Mouse (Mus musculus) c-Kit-positive CD71-positive TER-119-positive erythroid progenitor cells, embryonic 14.5 days (primary cell): ENCODE results near the gene Snx33.
"Not testable (repeated sequence)": the region's sequence is repeated elsewhere in the genome, so short reads cannot be mapped to it uniquely, and the experiment has no call there.

ENCODE experiments used
- DNase-seq: peaks from one replicate; pipeline ENCODE4 v3.0.0-alpha.2; 2013; ENCODE audit warnings: low spot score

The Snx33 gene

DNA sequence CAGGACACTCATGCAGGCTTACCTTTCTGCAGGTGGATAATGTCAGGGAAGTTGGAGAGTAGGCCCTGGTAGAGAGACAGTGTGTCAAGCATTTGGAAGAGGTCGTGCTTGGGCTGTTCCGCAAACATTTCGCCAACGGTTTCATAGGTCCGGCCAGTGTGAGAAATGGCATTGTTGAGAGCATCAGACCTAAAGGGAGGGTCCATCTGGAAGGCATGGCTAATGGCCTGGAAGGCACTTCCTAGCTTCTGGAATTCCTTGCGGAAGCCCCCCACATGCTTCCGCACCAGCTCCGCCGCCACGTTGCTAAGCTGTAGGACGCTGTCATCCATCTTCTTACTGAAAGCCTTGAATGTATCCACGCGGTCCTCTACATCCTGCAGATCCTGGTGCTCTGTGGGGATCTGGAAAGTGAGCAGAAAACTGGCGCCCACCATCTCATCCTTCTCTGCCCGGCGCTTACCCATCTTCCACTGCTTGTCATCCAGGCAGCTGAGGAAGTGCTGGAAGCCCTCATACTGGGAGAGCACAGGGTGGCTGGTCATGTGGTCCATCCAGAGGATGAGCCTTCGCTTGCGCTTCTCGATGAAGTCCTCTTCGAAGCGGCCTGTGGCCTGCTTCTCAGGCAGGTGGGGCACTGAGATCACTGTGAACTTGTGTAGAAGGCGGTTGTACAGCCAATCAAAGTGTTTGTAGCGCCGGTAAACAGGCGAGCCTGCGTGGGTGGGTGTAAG, 2.7 kb downstream of the Snx33 start:
- DNase-seq, result no peak

DNA sequence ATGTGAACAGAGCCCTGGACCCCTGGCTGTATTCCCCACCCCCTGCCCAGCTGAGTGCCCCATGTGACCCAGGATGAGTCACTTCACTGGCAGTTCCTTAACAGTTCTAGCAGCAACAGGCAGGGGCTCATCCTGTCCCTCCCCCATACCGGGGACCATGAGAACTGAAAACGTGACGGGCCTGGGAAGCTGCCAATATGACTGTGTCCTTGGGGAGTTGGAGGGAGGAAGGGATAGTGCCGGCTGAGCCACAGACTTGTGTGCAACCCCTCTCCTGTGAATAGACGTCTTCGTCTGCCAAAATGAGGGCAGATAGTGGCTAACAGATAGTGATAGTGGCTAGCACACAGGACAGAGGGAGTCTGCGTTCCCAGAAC, 3.5 kb downstream of the Snx33 start:
- no peak for DNase-seq

DNA sequence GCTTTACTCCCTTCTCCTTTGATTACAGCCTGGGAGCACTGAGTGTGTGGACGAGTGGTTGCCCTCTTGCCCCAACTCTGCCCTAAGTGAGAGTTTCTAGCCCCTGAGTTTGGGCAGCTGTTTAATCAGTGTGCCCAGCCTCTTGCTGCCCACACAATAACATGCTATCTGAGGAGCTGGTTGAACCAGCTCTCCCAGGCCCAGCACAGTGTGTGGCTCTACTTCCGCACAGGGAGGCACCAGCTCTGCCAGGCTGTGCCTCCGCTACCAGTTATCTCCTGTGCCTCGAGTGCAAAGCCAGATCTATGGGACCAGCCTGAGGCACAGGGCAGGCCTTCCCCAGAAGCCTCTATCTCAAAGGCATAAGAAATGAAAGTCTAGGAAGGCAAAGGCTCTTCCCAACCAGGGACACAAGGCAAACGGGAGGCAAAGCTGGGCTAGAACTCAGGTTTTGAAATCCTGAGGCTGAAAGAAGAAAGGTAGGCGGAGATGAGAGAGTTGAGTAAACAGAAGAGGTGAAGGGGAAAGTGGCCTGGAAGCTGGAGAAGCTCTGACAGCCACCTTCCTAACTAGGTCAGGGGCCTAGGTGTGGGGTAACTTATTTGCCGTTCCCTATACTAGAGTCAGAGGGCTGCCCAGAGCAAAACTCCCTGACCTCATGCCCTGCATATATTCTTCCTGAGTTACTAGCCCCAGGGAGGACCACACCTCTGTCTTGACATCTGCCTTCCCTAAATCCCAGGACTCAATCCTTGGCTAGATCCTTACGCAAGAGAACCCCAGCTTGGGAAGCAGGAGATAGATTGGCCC, 4.1 kb downstream of the Snx33 start:
- no peak for DNase-seq

DNA sequence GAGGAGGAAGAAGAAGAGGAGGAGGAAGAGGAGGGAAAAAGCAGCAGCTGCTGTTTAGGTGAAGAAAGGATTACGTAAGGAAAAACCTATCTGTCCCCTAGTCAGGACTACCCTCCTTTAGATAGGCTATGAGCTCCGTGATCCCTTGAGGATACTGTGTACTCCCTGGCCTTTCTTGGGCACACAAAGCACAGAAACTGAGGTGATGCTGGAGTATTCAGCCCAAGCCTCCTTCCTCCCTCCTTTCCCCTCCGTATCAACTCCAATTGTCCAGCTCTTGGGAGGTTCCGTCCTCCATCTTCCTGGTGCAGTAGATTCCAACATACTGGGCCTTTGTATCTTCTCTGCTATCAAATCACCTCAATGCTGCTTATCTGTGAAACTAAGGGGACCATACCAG, 5.4 kb downstream of the Snx33 start:
- no peak for DNase-seq

DNA sequence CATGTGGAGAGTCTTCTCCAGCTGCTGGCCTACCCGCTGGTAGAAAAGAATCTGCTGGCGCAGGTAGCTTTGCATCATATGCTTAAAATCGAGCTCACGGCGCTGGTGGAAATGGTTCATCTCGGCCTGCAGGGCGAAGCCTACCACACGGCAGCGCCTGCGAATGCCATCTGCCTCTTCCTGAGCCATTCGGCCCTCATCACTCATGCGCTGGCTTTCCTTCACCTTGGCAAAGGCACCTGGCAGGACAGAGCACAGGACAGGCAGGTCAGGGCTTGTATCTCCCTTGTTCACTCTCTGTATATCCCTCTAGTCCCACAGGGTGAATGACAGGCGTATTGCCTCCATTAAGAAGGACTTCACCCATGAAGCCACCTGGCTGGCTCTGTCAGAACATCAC, 9.7 kb downstream of the Snx33 start:
- DNase-seq, result no peak

DNA sequence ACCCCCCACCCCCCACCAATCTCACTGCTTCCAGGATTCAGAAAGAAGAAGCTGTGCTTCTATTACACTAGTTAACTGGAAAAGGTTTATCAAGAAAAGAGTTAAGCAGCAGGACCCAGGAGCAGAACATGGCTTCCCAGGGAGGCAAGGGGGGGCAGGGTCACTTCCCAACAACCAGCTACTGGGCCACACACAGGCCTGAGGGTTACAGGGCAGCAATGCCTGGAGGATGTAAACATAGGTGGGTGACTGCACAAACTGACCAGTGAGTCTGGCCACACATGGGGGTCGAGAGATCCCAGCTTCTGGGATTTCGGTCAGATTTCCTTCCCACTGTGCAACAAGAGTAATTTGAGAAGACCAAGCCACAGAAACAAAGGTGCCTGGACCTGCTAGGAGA, 11.0 kb downstream of the Snx33 start:
- no peak for DNase-seq

DNA sequence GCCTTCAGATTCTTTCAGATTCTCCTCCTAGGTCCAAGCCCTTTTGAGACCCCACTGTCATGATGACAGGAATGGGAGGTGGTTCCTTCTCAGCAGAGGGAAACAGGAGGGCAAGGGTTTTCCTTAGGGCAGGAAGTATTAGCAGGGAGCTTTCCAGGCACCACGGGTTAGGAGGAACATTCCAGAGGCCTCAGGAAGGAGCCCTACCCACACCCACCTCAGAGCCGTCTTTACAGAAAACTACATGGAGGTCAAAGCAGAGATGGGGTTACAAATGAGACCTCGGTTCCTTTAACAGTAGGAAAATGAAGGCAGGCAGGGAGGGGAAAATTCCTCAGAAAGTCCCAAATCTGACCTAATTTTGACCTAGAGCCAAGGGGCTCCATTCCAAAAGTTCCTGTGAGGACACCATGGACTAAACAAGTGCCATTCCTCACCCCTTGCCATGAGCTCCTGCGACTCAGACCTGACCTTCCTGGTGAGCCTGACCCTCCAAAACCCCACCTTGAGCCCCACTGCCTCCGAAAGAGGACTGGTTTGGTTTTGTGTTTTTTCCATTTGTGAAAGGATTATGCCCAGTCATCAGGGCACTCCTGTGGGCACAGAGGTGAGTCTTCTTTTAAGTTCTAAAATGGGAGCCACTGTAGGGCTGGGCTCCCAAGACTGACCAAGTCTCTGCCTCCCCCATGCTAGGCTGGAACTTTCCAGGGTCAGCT, 12.3 kb downstream of the Snx33 start:
- no peak for DNase-seq

DNA sequence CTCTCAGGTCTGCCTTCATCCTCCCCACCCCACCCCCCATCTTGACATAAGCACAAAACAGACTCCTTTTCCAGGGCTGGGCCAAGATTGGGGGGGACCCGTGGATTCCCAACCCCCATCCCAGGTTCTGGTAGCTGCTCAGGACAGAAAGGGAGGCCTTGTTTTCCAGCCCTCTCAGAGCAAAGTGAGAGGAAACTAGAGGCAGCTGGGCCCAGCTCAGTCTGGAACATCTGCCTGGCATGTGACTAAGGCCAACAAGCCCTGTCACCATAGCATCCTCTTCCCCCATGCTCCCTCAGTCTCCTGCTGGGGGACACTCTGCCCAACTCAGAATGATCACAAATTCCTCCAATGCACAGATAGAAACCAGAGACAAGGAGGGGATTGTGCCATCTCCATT, 13.1 kb downstream of the Snx33 start:
- no peak for DNase-seq

DNA sequence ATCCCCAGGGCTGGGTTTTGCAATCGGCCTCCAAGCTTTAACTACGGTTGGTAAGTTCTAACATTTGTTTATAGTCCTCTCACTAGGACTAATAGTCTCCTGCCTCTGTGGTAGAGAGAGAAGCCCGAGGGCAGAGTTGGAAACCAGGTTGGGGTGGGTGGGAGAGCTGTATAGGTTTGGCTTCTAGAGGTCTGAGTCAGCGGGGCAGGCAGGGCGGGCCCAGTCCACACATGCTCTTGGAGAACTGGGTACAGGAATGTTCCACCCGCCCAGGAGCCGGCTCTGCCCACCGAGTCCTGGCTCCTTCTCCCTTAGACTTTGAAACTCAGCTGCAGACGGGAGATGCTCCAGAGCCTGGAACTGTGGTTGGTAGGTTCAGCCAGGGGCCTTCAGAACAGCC, 14.2 kb downstream of the Snx33 start:
- no peak for DNase-seq

DNA sequence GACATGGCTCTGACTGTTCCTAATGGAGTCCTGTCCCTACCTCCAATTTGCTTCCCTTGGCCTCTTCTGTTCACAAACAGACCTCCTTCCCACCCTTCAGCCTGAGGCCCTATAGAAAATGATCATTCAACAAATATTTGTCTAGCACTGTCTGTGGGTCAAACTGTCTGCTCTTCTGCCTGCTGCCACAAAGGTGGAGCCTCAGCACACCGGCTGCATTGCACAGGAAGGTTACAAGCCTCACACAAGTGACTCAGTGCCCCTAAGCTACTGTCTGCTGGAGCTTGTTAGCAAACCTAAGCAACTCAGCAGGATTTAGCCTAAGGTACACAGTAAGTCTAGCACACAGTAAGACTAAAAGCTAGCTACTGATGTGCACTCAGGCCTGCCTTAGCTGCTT, 17.2 kb downstream of the Snx33 start:
- no peak for DNase-seq

DNA sequence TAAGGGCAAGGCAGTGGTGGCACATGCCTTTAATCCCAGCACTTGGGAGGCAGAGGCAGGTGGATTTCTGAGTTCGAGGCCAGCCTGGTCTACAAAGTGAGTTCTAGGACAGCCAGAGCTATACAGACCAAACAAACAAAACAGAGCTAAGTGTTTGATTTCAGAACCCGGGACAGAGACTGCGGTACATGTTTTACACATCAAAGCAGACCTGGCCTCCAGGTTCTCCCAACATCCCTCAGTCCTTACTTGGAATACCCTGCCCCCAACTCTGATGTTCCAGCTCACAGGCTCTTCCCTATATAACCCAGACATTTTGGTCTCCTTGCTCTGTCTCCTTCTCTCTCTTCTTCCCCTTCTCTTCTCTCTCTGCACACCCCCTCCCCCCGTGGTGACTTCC, 18.2 kb downstream of the Snx33 start:
- not testable (repeated sequence) for DNase-seq

DNA sequence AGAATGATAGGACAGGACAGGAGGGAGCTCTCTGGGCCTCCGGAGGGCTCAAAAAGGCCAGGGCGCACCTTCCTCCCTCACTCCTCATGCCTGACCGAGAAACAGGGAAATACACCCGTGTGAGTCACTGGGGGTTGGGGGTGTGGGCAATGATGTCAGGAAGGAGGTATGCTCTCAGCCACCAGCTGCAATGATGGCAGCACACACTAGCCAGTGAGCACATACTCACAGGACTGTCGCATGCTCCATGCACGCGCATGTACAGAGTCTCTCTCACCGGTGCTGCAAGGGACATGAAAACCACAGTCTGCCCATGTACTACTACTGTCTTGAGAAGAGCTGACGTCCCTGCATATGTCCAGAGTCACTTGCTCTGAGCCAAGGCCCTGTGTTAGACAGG, 20.6 kb downstream of the Snx33 start:
- DNase-seq, result no peak

DNA sequence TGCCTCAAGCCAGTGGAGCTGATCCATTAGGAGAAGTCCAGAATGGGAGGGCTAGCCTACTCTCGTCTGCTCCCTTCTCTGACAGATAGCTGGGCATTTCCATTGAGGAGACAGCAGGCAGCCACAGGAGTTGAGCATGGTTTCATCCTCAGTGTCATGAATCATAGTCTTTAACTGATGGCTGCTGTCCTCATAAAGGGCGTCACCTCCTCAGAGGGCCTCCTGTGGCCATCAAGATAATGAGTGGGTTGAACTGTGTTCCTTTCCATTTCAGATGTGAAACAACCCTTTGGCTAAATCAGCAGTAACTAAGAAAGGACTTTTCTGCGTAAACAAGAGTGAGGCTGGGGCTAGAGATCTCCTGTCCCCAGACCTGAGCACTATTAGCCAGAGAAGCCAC, 24.5 kb downstream of the Snx33 start:
- no peak for DNase-seq

DNA sequence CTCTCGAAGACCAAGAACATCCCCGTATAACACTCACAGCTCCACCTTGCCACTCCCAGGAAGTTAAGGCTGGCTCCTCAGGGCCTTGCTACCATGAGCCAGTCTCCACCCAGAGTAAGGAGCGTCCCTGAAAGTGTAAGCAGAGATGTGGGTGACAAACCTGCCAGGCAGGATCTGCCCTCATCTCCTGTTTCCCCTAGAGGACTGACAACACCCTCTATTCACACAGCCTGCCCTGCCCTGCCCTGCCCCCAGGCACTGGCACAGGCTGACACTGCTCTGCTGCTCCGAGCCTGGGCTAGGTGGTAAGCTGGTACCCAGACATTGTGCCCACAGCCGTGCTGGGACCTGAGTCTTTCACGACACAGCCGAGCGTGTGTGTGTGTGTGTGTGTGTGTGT, 27.0 kb downstream of the Snx33 start:
- no peak for DNase-seq

DNA sequence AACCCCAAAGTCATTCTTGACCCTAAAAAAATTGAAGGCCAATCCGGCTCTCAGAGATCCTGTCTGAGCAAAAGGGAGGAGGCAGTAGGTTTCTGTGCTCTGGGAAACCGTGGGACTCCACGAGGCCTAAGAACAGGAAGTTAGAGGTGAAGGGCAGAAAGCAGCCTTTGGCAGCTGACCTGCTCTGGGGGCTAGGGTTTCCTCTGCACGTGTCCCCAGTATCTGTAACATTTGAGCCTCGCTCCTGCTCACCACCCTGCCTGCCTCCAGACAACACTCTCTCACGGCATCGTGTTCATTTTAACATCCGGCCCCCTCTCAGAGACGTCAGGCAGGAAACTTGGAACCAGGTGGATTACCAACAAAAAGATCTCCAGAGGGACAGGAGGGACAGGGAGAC, 27.6 kb downstream of the Snx33 start:
- no peak for DNase-seq

DNA sequence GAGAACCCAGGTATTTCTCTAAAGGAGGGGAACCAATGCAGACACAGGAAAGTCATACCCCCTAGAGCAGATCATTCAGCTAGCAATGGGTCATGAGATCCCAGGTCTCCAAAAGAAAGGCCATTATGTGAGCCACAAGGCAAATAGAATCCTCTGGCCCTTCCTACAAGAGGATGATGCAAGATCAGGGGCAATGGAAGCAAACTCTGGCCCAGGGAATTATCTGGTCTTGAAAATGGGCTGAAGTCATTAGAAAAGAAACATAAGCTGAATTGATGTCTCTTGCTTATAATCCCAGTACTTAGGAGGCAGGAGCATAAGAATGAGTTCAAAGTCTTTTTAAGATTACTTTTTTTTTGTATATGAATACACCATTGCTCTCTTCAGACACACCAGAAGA, 28.1 kb downstream of the Snx33 start:
- DNase-seq, result no peak

DNA sequence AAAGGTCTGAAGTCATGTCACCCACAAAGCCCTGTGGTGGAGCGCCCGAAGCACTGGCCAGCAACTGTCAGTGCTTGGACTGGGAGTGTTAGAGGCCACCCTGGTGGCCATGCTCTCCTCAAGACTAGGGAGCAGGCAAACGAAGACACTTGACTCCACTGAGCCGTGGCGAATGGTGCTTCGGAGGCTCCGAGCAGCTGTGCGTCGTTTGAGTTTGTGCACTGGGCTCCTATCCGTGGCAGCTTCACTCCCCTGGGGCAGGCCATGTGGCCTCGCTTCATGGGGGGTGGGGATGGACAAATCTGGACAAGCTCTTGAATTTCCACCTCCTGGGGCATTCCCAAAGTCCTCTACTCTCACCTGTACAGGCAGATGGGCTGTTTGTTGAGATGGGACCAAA, 28.8 kb downstream of the Snx33 start:
- no peak for DNase-seq

DNA sequence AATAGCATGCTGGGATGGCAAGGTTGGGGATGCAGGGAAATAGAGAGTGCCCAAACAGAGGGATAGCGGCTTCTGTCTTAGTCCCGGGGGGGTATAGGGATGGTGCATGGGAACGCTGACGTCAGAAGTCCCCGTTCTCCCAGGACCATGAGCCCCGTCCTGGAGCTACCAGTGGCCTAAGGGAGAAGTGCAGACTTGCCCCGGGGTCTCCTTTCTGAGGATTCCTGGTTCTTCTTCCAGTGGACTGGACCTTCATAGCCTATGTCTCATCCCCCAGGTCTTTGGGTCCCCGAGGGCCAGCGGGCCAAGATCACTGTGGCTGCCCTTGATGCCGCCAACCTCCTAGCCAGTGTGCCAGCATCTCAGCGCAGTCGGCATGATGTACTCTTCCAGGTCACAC, 31.4 kb downstream of the Snx33 start:
- DNase-seq, result no peak

DNA sequence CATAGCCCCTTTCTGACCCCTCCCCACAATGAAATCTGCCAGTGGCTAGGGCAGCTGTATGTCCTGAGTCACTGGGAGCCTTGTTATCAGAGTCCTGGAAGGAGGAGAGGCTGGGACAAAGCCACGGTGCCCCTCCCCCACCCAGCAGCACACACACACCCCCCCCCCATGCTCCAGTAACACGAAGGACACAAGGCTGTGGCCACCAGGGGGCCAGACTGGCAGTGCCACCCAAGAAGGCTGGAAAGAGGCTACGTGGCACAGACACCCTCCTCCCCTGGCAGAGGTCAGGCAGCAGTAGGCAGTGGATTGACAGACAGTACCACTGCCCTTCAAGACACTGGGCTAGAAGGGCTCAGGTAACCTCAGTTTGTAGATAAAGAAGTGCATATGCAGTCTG, 34.2 kb downstream of the Snx33 start:
- DNase-seq, result no peak

DNA sequence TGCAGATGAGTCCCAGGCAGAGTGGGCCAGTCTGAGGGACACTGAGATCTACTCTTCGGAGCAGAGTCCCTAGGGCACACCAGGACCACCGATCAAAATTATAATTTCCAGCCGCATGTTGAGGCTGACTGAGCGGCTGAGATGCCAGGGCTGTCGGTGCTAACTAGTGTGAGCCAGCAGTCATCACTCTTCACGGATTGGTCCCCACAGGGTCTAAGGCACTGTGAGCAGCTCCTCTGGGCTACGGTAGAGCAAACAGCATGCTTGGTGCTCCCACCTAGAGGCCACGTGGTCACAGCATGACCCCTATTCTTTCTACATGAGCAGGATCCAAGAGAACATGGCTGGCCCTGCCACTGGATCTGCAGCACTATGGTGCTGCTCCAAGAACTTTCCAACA, 34.9 kb downstream of the Snx33 start:
- no peak for DNase-seq

DNA sequence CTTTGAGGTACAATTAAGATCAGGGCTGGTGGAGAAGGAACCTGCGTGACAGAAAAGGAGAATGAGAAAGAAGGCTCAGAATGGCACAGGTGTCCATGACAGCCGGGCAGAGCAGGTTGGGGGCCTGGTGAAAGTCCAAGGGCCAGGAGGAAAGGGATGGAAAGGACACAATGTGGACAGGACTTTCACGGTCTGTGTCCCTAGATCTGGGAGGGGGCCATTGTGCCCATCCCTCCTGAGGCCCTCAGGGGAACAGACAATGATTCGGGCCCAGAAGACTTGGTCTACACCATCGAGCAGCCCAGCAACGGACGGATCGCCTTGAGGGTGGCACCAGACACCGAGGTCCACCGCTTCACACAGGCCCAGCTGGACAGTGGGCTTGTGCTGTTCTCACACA, 36.1 kb downstream of the Snx33 start:
- DNase-seq, result no peak

DNA sequence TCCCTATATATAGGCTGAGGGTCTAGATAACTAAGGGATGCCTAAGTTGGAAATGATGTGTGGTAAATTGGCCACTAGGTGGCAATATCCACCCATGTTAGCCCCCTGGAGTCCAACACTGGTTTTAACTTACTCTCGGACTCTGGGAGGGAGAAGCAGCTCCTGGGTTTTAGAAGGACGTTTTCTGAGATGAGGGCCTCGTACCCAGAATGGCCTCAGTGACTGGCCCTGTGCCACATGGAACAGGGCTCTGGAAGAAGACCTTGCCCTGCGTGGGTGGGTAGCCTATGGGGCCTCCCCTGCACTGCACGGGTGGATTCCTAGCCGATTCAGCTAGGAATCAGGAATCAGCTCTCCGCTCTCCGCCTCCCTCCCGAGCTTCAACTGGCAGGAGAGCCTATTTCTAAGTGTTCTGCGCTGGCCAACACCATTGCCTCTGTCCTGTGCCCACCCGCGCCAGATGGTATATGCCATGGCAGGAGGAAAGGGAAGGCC, 36.6 kb downstream of the Snx33 start:
- peak; percentile 59 for DNase-seq
